Mouse (Mus musculus) heart, embryonic 15.5 days (tissue): Measurements from ENCODE around the gene Olfr1162. TPM values are rescaled to one million over a fixed set of nuclear protein-coding genes. Genes with fewer than 3 reads are reported as not detected.
"Not testable (repeated sequence)": the region's sequence is repeated elsewhere in the genome, so short reads cannot be mapped to it uniquely, and the experiment has no call there.

Experiments
- ATAC-seq: fragments of 200-750 bp; cut with Nextera tagmentation; replicated peaks from 2 replicates; pipeline ENCODE4 v1.8.0; 2017; ENCODE audit warnings: low read depth, moderate TSS enrichment; ENCODE audit not compliant: insufficient number of reproducible peaks, insufficient read depth, low FRiP score
- H3K27ac ChIP-seq: fragments of 300-500 bp; sonication (generic); 2 replicates; pipeline ENCODE4 v1.5.1; 2015; ENCODE audit warnings: mild to moderate bottlenecking, inconsistent platforms
- H3K27me3 ChIP-seq: fragments of 300-500 bp; sonication (generic); 2 replicates; pipeline ENCODE4 v1.6.1; 2015; ENCODE audit warnings: inconsistent platforms
- H3K36me3 ChIP-seq: fragments of 300-500 bp; sonication (generic); 2 replicates; pipeline ENCODE4 v1.6.1; 2015; ENCODE audit warnings: mild to moderate bottlenecking, inconsistent platforms
- H3K4me1 ChIP-seq: fragments of 300-500 bp; sonication (generic); replicated peaks from 2 replicates; pipeline ENCODE4 v1.6.1; 2015; ENCODE audit warnings: inconsistent platforms
- H3K4me2 ChIP-seq: fragments of 300-500 bp; sonication (generic); 2 replicates; pipeline ENCODE4 v1.6.1; 2015; ENCODE audit warnings: inconsistent platforms, mild to moderate bottlenecking, moderate library complexity
- H3K4me3 ChIP-seq: fragments of 300-500 bp; sonication (generic); 2 replicates; pipeline ENCODE4 v1.5.1; 2015; ENCODE audit warnings: mild to moderate bottlenecking, inconsistent platforms
- H3K9ac ChIP-seq: fragments of 300-500 bp; sonication (generic); 2 replicates; pipeline ENCODE4 v1.6.1; 2015; ENCODE audit warnings: mild to moderate bottlenecking, inconsistent platforms
- H3K9me3 ChIP-seq: fragments of 300-500 bp; sonication (generic); replicated peaks from 2 replicates; pipeline ENCODE4 v1.6.1; 2016; ENCODE audit warnings: inconsistent platforms
- WGBS: fragments of 180-500 bp; shearing (Covaris S2); methylation state at CpG from one replicate; pipeline ENCODE4 v1.1.7; 2015; ENCODE audit warnings: mixed read lengths; 5-methylcytosine and 5-hydroxymethylcytosine counted together
- polyA plus RNA-seq: library from polyadenylated mRNA; unstranded; fragments of >200 nt; fragmentation: Nextera tagmentation; extraction: Ambion mirVana; gene quantifications from 2 replicates; pipeline ENCODE4 v1.2.1, GENCODE M21; 2015

Gene Olfr1162
- not detected in 2 replicates for polyA plus RNA-seq

GRCm38 (mm10) chr2:88051029-88051428 lies at the start of gene Olfr1162:
Olfr1162 (minus strand) TSS chr2:88051129.
- Histone ChIP-seq H3K4me1 (no peaks in the 10 kb centered on the region), H3K9me3 (no peaks in the 10 kb centered on the region), H3K27me3 (no peaks in the 10 kb centered on the region), H3K4me3 (no peak within 1 kb of the TSS), H3K27ac (no peak within 1 kb of the TSS), H3K36me3 (no peaks in the 10 kb centered on the region), H3K9ac (no peak within 1 kb of the TSS), H3K4me2 (no peak within 1 kb of the TSS)
- WGBS: 72% methylated on average over 1 of the region's 1 CpGs
- ATAC-seq: no peak

GRCm38 (mm10) chr2:88093866-88094265 lies 42.9 kb upstream of the Olfr1162 start, which contains the start of gene Olfr1164:
Olfr1164 (minus strand) TSS chr2:88093966.
- 61% methylated on average over 4 of the region's 4 CpGs for WGBS

GRCm38 (mm10) chr2:88071730-88072129 lies 20.8 kb upstream of the Olfr1162 start, which contains the start of gene Olfr1163:
Olfr1163 (minus strand) TSS chr2:88071830.
- Histone ChIP-seq H3K27ac (no peak within 1 kb of the TSS), H3K9ac (no peak within 1 kb of the TSS), H3K4me1 (no peaks in the 10 kb centered on the region), H3K4me2 (no peak within 1 kb of the TSS), H3K9me3 (no peaks in the 10 kb centered on the region), H3K4me3 (no peak within 1 kb of the TSS), H3K36me3 (no peaks in the 10 kb centered on the region), H3K27me3 (no peaks in the 10 kb centered on the region)
- no peak for ATAC-seq

More at GRCm38 (mm10) chr2:88093866-88094265, 42.9 kb upstream of the Olfr1162 start, which contains the start of gene Olfr1164:
- H3K4me1 ChIP-seq: no peaks in the 10 kb centered on the region
- H3K9me3 ChIP-seq: no peaks in the 10 kb centered on the region
- H3K27ac ChIP-seq: no peak within 1 kb of the TSS
- H3K4me2 ChIP-seq: no peak within 1 kb of the TSS
- no peak within 1 kb of the TSS for H3K9ac ChIP-seq
- no peak for ATAC-seq
- no peaks in the 10 kb centered on the region for H3K27me3 ChIP-seq
- no peak within 1 kb of the TSS for H3K4me3 ChIP-seq
- no peaks in the 10 kb centered on the region for H3K36me3 ChIP-seq

DNA sequence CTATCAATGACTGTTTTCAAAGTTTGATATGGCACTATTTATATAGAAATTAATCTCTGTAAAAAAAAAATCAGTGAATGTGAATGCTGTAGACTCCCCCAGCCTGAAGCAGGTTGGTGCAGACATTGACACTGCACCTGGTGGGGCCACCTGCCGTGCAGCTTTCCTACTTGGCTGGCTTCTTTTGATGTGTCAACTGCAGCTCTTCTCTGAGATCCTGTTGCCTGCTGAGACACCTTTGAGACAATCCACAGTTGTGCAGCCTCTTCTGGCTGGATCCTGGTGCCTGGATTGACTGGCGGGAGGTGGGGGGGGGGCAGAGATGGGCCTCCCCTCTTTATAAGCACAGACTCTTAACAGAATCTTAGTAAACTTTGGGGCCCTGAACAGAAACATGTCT lies 12.7 kb upstream of the Olfr1162 start:
- no peaks in the 10 kb centered on the region for H3K9me3 ChIP-seq
- H3K9ac ChIP-seq: no peak overlapping the region
- no peaks in the 10 kb centered on the region for H3K36me3 ChIP-seq
- no peak overlapping the region for H3K4me3 ChIP-seq
- H3K4me2 ChIP-seq: no peak overlapping the region
- no peaks in the 10 kb centered on the region for H3K27me3 ChIP-seq
- no peak for ATAC-seq
- WGBS: 88% methylated on average over 2 of the region's 2 CpGs
- no peak overlapping the region for H3K27ac ChIP-seq
- no peaks in the 10 kb centered on the region for H3K4me1 ChIP-seq

GRCm38 (mm10) chr2:88037599-88037998 lies 13.3 kb downstream of the Olfr1162 start, which contains the start of gene Olfr73:
Olfr73 (minus strand) TSS chr2:88037699.
- no peaks in the 10 kb centered on the region for H3K27me3 ChIP-seq
- H3K4me2 ChIP-seq: no peak within 1 kb of the TSS
- no peaks in the 10 kb centered on the region for H3K9me3 ChIP-seq
- H3K36me3 ChIP-seq: no peaks in the 10 kb centered on the region
- no peak within 1 kb of the TSS for H3K9ac ChIP-seq
- no peak within 1 kb of the TSS for H3K4me3 ChIP-seq
- no peak within 1 kb of the TSS for H3K27ac ChIP-seq
- H3K4me1 ChIP-seq: no peaks in the 10 kb centered on the region
- ATAC-seq: no peak

- ATAC-seq, H3K4me2 ChIP-seq, H3K27me3 ChIP-seq, H3K36me3 ChIP-seq, H3K27ac ChIP-seq, H3K4me1 ChIP-seq, H3K9ac ChIP-seq, H3K4me3 ChIP-seq, H3K9me3 ChIP-seq: not testable (repeated sequence)
- 67% methylated on average over 1 of the region's 1 CpGs for WGBS
These were observed 28.5 kb downstream of the Olfr1162 start, which contains the start of gene Olfr1161 for GRCm38 (mm10) chr2:88022474-88022873. Olfr1161 (plus strand) TSS chr2:88022774.

DNA sequence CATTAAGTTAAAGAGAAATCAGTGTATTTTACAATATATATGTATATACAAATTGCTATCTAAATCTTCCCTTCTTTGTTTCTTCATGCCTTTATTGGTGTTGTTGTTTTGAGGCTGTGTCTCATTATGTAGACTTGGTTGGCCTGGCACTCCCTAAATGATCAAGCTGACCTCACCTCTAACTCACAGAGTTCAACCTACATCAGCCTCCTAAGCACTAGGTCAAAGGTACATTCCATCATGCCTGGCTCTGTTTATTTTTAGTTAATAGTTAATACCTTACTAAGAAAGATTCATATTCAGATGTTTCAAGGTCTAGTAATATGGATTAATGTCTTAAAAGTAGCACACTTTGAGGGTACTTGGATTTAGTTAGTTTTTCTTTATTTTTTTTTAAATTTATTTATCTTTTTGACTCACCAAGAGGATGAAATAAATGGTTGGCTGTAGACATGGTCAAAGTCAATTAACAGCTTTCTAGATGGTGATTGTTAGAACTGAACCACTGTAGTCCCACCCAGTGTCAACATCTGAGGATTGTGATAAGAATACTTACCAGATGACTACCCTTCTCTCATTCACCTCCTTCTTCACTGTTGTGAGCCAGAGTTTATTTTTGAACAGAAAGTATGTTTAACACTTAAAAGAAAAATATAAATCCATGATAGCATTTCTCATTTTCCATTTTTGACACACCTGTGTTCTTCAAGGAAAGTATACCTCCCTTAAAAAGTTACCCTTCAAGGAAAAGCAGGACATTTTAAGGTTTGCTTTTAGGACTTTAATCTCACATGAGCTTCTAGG lies 43.2 kb downstream of the Olfr1162 start, which contains the start of gene Olfr1160:
TSS of gene Olfr1160 (minus strand) at position 754 of the 804 bp plus-strand sequence.
- Histone ChIP-seq H3K36me3 (no peaks in the 10 kb centered on the region), H3K9me3 (no peaks in the 10 kb centered on the region), H3K27me3 (no peaks in the 10 kb centered on the region), H3K4me1 (no peaks in the 10 kb centered on the region), H3K4me3 (no peak within 1 kb of the TSS), H3K27ac (no peak within 1 kb of the TSS), H3K9ac (no peak within 1 kb of the TSS), H3K4me2 (no peak within 1 kb of the TSS)
- ATAC-seq: no peak

Other genes with a start within 250 kb of the Olfr1162 start
- gene Olfr1145, start 241.3 kb downstream of the Olfr1162 start, polyA plus RNA-seq: not detected in 2 replicates
- gene Olfr1148, start 220.6 kb downstream of the Olfr1162 start, polyA plus RNA-seq: not detected in 2 replicates
- not detected in 2 replicates for gene Olfr1150-ps1, start 207.1 kb downstream of the Olfr1162 start, polyA plus RNA-seq
- gene Olfr1151, start 195.3 kb downstream of the Olfr1162 start, polyA plus RNA-seq: not detected in 2 replicates
- not detected in 2 replicates for gene Olfr1152, start 184.6 kb downstream of the Olfr1162 start, polyA plus RNA-seq
- gene Olfr1153, start 156.2 kb downstream of the Olfr1162 start, polyA plus RNA-seq: not detected in 2 replicates
- not detected in 2 replicates for gene Olfr1154, start 146.0 kb downstream of the Olfr1162 start, polyA plus RNA-seq
- not detected in 2 replicates for gene Olfr1155, start 106.0 kb downstream of the Olfr1162 start, polyA plus RNA-seq
- gene Olfr1156, start 98.0 kb downstream of the Olfr1162 start, polyA plus RNA-seq: not detected in 2 replicates
- gene Olfr1157, start 82.8 kb downstream of the Olfr1162 start, polyA plus RNA-seq: not detected in 2 replicates
- gene Olfr74, start 76.5 kb downstream of the Olfr1162 start, polyA plus RNA-seq: not detected in 2 replicates
- gene Olfr1158, start 61.0 kb downstream of the Olfr1162 start, polyA plus RNA-seq: not detected in 2 replicates
- not detected in 2 replicates for gene Olfr1160, start 42.9 kb downstream of the Olfr1162 start, polyA plus RNA-seq
- not detected in 2 replicates for gene Olfr1161, start 28.4 kb downstream of the Olfr1162 start, polyA plus RNA-seq
- not detected in 2 replicates for gene Olfr73, start 13.4 kb downstream of the Olfr1162 start, polyA plus RNA-seq
- not detected in 2 replicates for gene Olfr1163, start 20.7 kb upstream of the Olfr1162 start, polyA plus RNA-seq
- not detected in 2 replicates for gene Olfr1164, start 42.8 kb upstream of the Olfr1162 start, polyA plus RNA-seq
- not detected in 2 replicates for gene Olfr1166, start 77.1 kb upstream of the Olfr1162 start, polyA plus RNA-seq
- gene Olfr1167, start 104.1 kb upstream of the Olfr1162 start, polyA plus RNA-seq: not detected in 2 replicates
- not detected in 2 replicates for gene Olfr1168, start 130.8 kb upstream of the Olfr1162 start, polyA plus RNA-seq
- gene Olfr1170, start 177.2 kb upstream of the Olfr1162 start, polyA plus RNA-seq: not detected in 2 replicates
- gene Olfr1173, start 228.7 kb upstream of the Olfr1162 start, polyA plus RNA-seq: not detected in 2 replicates